Mouse (Mus musculus) limb, embryonic 13.5 days (tissue): Measurements from ENCODE around the gene Ptpa. TPM values are rescaled to one million over a fixed set of nuclear protein-coding genes. Genes with fewer than 3 reads are reported as not detected.

Source experiments
- ATAC-seq: fragments of 200-750 bp; cut with Nextera tagmentation; 2 replicates; pipeline ENCODE4 v1.8.0; 2017; ENCODE audit warnings: low read depth, moderate number of reproducible peaks, moderate TSS enrichment; ENCODE audit not compliant: low FRiP score
- H3K27ac ChIP-seq: fragments of 300-500 bp; sonication (generic); 2 replicates; pipeline ENCODE4 v1.5.1; 2015; ENCODE audit warnings: inconsistent platforms, mild to moderate bottlenecking, moderate library complexity
- H3K27me3 ChIP-seq: fragments of 300-500 bp; sonication (generic); 2 replicates; pipeline ENCODE4 v1.6.1; 2015; ENCODE audit warnings: mild to moderate bottlenecking, inconsistent platforms
- H3K36me3 ChIP-seq: fragments of 300-500 bp; sonication (generic); 2 replicates; pipeline ENCODE4 v1.6.1; 2015; ENCODE audit warnings: inconsistent platforms, mild to moderate bottlenecking, moderate library complexity
- H3K4me1 ChIP-seq: fragments of 300-500 bp; sonication (generic); 2 replicates; pipeline ENCODE4 v1.6.1; 2015; ENCODE audit warnings: inconsistent platforms
- H3K4me2 ChIP-seq: fragments of 300-500 bp; sonication (generic); replicated peaks from 2 replicates; pipeline ENCODE4 v1.6.1; 2015; ENCODE audit warnings: inconsistent platforms, mild to moderate bottlenecking, moderate library complexity
- H3K4me3 ChIP-seq: fragments of 300-500 bp; sonication (generic); 2 replicates; pipeline ENCODE4 v1.5.1; 2015; ENCODE audit warnings: moderate library complexity, mild to moderate bottlenecking, inconsistent platforms
- H3K9ac ChIP-seq: fragments of 300-500 bp; sonication (generic); 2 replicates; pipeline ENCODE4 v1.6.1; 2015; ENCODE audit warnings: mild to moderate bottlenecking, inconsistent platforms
- H3K9me3 ChIP-seq: fragments of 300-500 bp; sonication (generic); 2 replicates; pipeline ENCODE4 v1.6.1; 2016; ENCODE audit warnings: inconsistent platforms
- WGBS: fragments of 180-500 bp; shearing (Covaris S2); methylation state at CpG from one replicate; pipeline ENCODE4 v1.1.7; 2015; 5-methylcytosine and 5-hydroxymethylcytosine counted together
- polyA plus RNA-seq: library from polyadenylated mRNA; unstranded; fragments of >200 nt; fragmentation: Nextera tagmentation; extraction: Ambion mirVana; gene quantifications from 2 replicates; pipeline ENCODE4 v1.2.1, GENCODE M21; 2015

Ptpa gene
- polyA plus RNA-seq, 1 experiment from 2014 or later = 150 TPM

DNA sequence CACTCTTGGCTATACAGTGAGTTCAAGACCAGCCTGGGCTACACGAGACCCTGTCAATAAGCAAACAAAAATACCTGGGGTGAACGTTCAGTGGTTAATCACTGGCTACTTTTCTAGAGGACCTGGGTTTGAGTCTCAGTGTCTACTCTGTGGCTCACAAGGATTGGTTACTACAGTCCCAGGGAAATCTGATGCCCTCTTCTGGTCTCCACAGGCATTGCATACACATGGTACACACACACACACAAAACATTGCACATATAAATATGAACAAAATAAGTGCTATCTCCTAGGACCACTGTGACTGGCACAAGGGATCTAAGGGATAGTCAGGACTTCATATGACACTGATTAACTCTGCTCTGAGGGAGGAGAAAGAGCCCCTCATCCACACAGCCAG is 26.8 kb upstream of the Ptpa start:
- Histone ChIP-seq H3K27ac (no peak overlapping the region), H3K4me3 (no peak overlapping the region), H3K36me3 (peaks cover 21% of the 10 kb centered on the region), H3K27me3 (no peaks in the 10 kb centered on the region), H3K9me3 (no peaks in the 10 kb centered on the region), H3K4me1 (peaks cover 16% of the 10 kb centered on the region), H3K9ac (no peak overlapping the region), H3K4me2 (no peak overlapping the region)
- no peak for ATAC-seq
- 85% methylated on average over 2 of the region's 2 CpGs for WGBS

DNA sequence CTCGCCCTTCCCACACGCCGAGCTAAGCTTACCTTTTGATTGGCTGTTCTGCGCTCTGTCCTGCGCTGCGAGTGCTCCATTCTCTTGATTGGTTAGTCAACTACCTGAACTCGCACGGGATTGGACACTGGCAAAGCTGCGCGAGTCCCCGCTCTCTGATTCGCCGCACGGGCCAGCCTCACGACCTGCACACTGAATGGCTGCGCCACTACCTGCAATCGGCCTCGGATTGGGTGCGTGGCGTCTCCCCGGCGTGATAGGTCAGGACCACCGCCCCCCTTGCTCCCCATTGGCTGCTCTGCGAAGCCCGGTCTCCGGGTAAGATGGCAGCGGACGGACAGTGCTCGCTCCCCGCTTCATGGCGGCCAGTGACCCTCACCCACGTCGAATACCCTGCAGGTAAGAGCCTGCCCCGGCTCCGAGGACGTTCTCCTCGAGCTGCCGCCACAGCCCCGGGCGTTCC is 23.7 kb upstream of the Ptpa start, which contains the start of gene Dolpp1:
Gene Dolpp1 (plus strand): TSS at position 141 of the 463 bp plus-strand sequence.
- H3K36me3 ChIP-seq = peaks cover 25% of the 10 kb centered on the region
- H3K4me1 ChIP-seq = peaks cover 16% of the 10 kb centered on the region
- ATAC-seq = peak; percentile 99
- H3K4me3 ChIP-seq = peak within 1 kb of the TSS; percentile 82
- H3K4me2 ChIP-seq = peak within 1 kb of the TSS; percentile 85
- peak within 1 kb of the TSS; percentile 81 for H3K9ac ChIP-seq
- peak within 1 kb of the TSS; percentile 56 for H3K27ac ChIP-seq
- H3K9me3 ChIP-seq = no peaks in the 10 kb centered on the region
- under 1% methylated on average over 40 of the region's 40 CpGs for WGBS
- H3K27me3 ChIP-seq = no peaks in the 10 kb centered on the region

DNA sequence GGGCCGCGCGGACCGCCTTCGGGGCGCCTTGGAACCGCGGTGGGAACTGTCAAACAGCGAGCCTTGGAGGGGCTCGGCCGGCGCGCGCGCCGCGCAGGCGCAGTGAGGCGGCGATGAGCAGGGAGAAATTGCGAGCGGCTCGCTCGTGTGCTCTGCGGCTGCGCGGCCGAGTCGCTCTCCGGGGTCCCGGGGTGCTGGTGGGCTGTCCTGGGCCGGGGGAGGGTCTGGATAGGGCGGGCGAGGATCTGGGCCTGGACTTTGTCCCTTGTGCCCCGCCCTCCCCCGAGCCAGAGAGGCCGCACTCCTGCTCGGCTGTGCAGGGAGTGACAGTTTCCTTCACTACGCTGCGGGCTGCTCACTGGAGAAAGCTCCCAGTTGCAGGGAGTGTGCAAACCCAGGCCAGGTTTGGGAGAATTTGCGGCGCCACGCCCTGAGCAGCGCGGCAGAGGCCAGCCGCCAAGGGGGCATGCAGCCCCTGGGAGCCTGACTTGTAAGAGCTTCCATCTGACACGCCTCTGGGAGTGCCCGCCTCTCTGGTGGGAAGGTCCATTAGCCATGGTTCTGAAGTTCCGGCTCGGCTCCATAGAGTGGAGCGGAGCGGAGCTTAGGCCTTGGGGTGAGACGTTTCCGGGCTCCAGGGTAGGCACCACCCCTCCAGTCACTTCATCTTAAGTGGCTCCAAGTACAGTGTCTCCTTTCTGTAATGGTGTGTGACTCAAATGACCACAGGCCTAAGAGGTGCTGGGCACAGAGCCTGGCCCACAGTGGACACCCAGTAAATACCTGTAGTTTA is 23.1 kb upstream of the Ptpa start:
- Histone ChIP-seq H3K4me3 (peak overlapping the region; percentile 82), H3K27ac (peak overlapping the region; percentile 56), H3K4me2 (peak overlapping the region; percentile 85), H3K9ac (peak overlapping the region; percentile 81), H3K27me3 (no peaks in the 10 kb centered on the region), H3K4me1 (peaks cover 16% of the 10 kb centered on the region), H3K9me3 (no peaks in the 10 kb centered on the region), H3K36me3 (peaks cover 31% of the 10 kb centered on the region)
- under 1% methylated on average over 54 of the region's 54 CpGs for WGBS
- peak; percentile 84 for ATAC-seq

DNA sequence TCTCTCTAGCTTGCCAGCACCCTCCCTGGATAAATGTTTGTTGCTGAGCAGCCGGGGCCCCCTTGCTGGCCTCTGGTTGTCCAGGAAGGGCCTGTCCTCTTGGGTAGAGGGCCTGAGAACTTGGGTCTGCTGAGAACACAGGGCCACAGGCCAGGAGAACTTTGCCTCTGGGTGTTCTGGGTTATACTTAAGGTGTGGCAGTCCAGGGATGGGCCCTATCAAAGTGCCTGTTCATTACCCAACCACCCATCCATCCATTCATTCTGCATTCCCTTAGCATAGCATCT is 22.5 kb upstream of the Ptpa start:
- H3K36me3 ChIP-seq = peaks cover 37% of the 10 kb centered on the region
- peak overlapping the region; percentile 81 for H3K9ac ChIP-seq
- no peak for ATAC-seq
- H3K27ac ChIP-seq = no peak overlapping the region
- peak overlapping the region; percentile 85 for H3K4me2 ChIP-seq
- no peaks in the 10 kb centered on the region for H3K27me3 ChIP-seq
- 77% methylated on average over 1 of the region's 1 CpGs for WGBS
- no peaks in the 10 kb centered on the region for H3K9me3 ChIP-seq
- H3K4me3 ChIP-seq = peak overlapping the region; percentile 82
- peaks cover 16% of the 10 kb centered on the region for H3K4me1 ChIP-seq

DNA sequence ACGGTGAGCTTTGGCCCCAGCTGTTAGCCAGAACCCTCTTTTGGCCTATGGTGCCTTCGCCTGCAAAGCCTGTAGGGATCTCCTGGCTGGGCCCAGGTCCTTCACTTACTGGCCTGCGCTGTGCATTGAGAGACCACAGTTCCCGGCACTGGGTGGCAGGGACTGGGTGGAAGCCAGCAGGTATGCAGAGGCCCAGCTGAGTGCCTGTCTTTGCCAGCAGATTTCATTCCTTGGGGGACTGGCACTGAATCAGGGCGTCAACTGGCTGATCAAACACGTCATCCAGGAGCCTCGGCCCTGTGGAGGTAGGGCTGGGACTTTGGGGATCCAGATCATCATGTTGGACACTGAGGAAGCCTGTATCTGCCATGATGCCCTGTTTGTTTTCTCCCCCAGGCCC is 20.1 kb upstream of the Ptpa start:
- 91% methylated on average over 7 of the region's 7 CpGs for WGBS
- ATAC-seq = no peak

DNA sequence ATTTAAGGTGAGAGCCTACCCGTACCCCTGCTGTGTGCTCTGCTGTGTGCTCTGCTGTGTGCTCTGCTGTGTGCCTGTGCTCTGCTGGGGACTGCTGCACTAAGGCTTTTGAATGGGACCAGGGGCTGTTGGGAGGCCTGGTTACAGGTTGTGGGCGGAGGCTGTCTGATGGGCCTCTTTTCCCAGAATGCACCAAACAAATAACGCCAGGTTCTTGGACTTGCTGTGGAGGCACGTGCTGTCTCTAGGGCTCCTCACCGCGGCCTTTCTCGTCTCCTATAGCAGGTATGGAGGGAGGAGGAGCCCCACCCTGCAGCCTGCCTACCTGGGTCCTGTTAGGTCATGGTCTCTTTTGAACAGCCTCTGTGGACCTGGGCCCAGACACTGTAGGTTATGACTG is 19.6 kb upstream of the Ptpa start:
- Histone ChIP-seq H3K4me2 (no peak overlapping the region), H3K9me3 (no peaks in the 10 kb centered on the region), H3K27ac (no peak overlapping the region; the same call in 1 of the 2 replicates), H3K4me1 (peaks cover 16% of the 10 kb centered on the region), H3K9ac (no peak overlapping the region), H3K4me3 (no peak overlapping the region), H3K27me3 (no peaks in the 10 kb centered on the region), H3K36me3 (peaks cover 61% of the 10 kb centered on the region)
- 90% methylated on average over 7 of the region's 7 CpGs for WGBS
- no peak for ATAC-seq

More for the DNA sequence above, 20.1 kb upstream of the Ptpa start:
- no peaks in the 10 kb centered on the region for H3K9me3 ChIP-seq
- peaks cover 57% of the 10 kb centered on the region for H3K36me3 ChIP-seq
- no peak overlapping the region for H3K4me3 ChIP-seq
- H3K4me2 ChIP-seq = no peak overlapping the region
- no peaks in the 10 kb centered on the region for H3K27me3 ChIP-seq
- H3K27ac ChIP-seq = no peak overlapping the region
- no peak overlapping the region for H3K9ac ChIP-seq
- peaks cover 16% of the 10 kb centered on the region for H3K4me1 ChIP-seq

DNA sequence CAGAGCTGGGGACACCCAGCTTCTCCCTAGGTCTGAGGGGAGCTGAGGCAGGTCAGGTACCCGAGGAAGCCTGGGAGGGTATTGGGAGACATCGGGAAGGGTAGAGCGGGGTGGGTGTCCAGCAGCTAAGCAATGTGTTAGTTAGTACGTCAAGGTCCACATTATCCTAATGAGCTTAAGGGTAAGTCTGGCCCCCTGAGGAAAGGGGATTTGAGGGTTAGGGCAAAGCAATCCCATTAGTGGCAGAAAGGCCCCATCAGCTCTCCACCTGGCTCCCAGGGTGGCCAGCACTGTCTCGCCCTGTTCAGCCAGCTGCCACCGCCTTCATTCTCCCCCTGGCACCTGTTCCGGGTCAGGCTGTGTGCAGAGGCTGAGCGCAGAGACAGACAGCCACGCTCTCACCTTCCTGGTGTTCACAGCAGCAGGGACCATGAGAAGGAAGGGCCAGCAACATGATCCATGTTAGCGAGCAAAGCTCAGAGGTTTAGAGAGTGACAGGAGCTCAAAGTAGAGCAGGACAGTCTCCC is 17.8 kb upstream of the Ptpa start:
- no peak for ATAC-seq
- no peak overlapping the region for H3K9ac ChIP-seq
- 86% methylated on average over 10 of the region's 10 CpGs for WGBS
- peaks cover 80% of the 10 kb centered on the region for H3K36me3 ChIP-seq
- no peaks in the 10 kb centered on the region for H3K27me3 ChIP-seq
- peaks cover 9% of the 10 kb centered on the region for H3K4me1 ChIP-seq
- H3K27ac ChIP-seq = no peak overlapping the region
- no peak overlapping the region for H3K4me3 ChIP-seq
- H3K4me2 ChIP-seq = no peak overlapping the region
- no peaks in the 10 kb centered on the region for H3K9me3 ChIP-seq

DNA sequence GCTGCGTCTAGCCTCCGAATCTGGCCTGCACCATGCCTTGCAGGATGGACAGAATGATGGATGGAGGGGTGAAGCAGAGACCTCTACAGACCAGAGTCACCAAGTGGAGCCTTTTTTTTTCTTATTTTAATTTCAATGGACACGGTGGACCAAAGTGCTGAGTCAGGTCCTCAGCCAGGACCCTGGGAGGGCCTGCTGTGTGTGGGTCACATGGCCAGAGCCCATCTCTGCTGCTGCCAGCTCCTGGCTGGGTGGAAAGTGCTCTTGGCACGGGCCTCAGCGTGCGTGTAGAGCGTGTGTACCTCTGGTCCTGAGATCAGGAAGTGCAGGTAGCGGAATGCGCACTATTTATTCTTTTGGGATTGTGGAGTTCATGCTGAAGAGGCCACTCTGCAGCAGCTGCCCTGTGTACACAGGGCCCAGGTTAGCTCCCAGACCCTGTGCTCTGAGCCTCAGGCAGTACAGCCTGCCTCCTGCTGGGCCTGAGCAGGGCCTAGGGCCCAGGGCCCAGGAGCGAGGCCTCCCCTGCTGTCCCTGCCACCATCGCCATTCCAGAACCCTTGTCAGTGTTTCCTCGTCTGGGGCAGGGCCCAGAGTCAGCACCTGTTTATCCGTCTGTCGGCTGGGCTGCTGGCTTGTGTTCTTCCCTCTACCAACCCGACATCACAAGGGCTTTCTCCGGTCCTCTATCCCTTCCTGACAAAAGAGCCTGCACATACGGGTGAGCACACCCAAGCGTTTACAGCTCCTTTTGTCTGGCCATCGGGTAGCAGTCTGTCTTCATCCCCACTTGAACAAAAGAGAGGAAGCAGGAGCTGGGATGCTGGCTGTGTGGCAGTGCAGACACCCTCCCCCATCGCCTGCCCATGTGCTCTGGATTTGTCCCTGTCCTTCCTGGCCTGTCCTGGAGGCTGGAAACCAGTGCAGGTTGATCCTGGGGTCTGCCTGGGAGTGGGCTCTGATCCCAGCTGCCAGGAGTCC is 16.4 kb upstream of the Ptpa start:
- H3K9ac ChIP-seq = no peak overlapping the region
- no peaks in the 10 kb centered on the region for H3K9me3 ChIP-seq
- H3K4me2 ChIP-seq = no peak overlapping the region
- H3K27me3 ChIP-seq = no peaks in the 10 kb centered on the region
- peaks cover 88% of the 10 kb centered on the region for H3K36me3 ChIP-seq
- no peak overlapping the region for H3K4me3 ChIP-seq
- H3K27ac ChIP-seq = no peak overlapping the region; the same call in 1 of the 2 replicates
- no peaks in the 10 kb centered on the region for H3K4me1 ChIP-seq
- ATAC-seq = no peak
- WGBS = 68% methylated on average over 20 of the region's 20 CpGs

DNA sequence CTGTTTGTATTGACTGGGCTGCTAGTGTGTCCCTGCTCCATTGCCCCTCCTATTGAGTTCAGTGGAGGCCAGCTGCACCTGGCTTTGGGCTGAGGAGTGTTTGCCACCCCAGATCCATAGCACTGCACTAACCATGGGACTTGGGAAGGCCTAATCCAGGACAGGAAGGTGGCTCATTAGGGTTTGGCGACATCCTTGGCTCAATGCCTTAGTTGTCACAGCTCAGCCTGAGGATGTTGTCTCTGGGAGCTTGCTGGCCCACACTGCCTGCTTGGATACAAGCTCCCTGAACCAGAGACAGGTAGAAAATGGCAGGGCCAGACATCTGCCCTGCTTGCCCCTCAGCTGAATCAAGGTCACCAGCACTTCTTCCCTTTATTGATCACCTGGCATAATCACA is 14.3 kb upstream of the Ptpa start:
- no peak for ATAC-seq

DNA sequence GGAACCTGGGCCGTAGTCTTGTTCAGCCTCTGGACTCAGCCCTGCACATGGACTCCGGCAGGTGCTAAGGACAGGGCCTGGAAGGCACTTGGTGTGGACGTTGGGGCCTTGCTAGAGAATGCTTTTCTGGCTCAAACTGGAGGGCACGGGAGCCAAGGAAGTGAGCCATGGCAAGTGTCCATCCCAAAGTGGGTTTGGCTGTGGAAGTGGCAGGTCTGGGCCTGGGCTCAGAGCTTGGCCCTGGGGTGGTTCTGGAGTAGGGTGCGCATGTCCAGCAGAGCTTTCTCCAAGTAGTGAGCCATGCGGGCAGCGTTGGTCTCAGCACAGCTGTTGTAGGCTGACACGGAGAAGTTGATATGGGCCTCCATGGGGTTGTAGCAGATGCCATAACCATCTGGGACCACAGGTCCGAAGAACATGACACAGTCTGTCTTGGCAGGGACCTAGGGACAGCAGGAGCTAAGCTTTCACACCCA is 13.4 kb upstream of the Ptpa start:
- Histone ChIP-seq H3K4me2 (no peak overlapping the region), H3K4me3 (no peak overlapping the region), H3K9me3 (no peaks in the 10 kb centered on the region), H3K4me1 (no peaks in the 10 kb centered on the region), H3K27ac (no peak overlapping the region), H3K9ac (no peak overlapping the region; the same call in 1 of the 2 replicates), H3K36me3 (peaks cover 92% of the 10 kb centered on the region), H3K27me3 (no peaks in the 10 kb centered on the region)
- WGBS = 86% methylated on average over 9 of the region's 9 CpGs
- ATAC-seq = no peak

More for the DNA sequence above, 14.3 kb upstream of the Ptpa start:
- no peak overlapping the region for H3K4me2 ChIP-seq
- H3K27ac ChIP-seq = no peak overlapping the region
- H3K4me1 ChIP-seq = no peaks in the 10 kb centered on the region
- 81% methylated on average over 1 of the region's 1 CpGs for WGBS
- H3K4me3 ChIP-seq = no peak overlapping the region
- no peaks in the 10 kb centered on the region for H3K9me3 ChIP-seq
- H3K36me3 ChIP-seq = peaks cover 93% of the 10 kb centered on the region
- H3K27me3 ChIP-seq = no peaks in the 10 kb centered on the region
- H3K9ac ChIP-seq = no peak overlapping the region

DNA sequence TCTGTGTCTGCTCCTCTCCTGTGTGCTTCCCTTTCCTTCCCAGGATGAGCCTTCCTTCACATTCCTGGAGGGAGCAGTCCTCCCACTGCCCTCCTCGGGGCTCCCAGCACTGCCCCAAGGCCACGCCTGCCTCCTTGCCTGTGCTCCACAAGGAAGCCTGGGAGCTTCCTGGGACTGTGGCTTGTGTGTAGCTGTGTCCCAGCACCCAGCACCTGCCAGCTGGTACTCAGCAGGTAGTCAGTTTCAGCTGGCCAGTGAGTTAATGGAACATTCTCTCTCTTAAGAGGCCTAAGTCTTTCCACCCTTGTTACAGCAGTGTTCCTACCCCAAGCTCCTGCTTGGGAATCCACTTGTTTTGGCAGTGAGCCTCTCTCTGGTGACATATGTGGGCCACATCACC is 13.0 kb upstream of the Ptpa start:
- no peak overlapping the region for H3K4me2 ChIP-seq
- H3K27me3 ChIP-seq = no peaks in the 10 kb centered on the region
- H3K36me3 ChIP-seq = peaks cover 91% of the 10 kb centered on the region
- no peak overlapping the region for H3K4me3 ChIP-seq
- no peak overlapping the region for H3K27ac ChIP-seq
- ATAC-seq = no peak
- H3K4me1 ChIP-seq = no peaks in the 10 kb centered on the region
- no peaks in the 10 kb centered on the region for H3K9me3 ChIP-seq
- 58% methylated on average over 2 of the region's 2 CpGs for WGBS
- H3K9ac ChIP-seq = no peak overlapping the region; the same call in 1 of the 2 replicates

DNA sequence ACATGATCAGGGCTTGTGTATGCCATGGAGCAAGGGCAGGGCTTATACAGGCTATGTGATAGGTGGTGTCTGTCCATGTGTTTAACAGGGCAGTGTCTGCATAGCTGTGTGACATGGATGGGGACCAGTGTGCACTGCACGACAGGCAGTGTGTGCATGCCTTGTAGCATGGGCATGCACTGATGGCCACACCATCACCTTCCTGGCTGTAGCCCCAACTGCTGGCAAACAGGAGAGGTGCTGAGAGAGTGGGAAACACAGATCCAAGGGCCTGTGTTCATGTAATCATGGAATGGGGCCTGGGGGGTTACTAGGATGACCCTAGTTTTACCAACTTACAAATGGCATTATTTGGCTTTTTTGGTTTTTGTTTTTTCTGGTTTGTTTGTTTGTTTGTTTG is 12.0 kb upstream of the Ptpa start:
- Histone ChIP-seq H3K4me1 (no peaks in the 10 kb centered on the region), H3K4me3 (no peak overlapping the region), H3K9ac (no peak overlapping the region), H3K27me3 (no peaks in the 10 kb centered on the region), H3K4me2 (no peak overlapping the region), H3K9me3 (no peaks in the 10 kb centered on the region), H3K36me3 (peaks cover 91% of the 10 kb centered on the region), H3K27ac (no peak overlapping the region)
- 93% methylated on average over 1 of the region's 1 CpGs for WGBS
- no peak for ATAC-seq
